Mouse (Mus musculus) c-Kit-positive CD71-positive TER-119-positive erythroid progenitor cells, embryonic 14.5 days (primary cell): ENCODE data around the gene Lamtor2.

Source experiments
- DNase-seq: peaks from one replicate; pipeline ENCODE4 v3.0.0-alpha.2; 2013; ENCODE audit warnings: low spot score

Gene Lamtor2

GRCm38 (mm10) chr3:88568615-88569014 is 15.7 kb upstream of the Lamtor2 start:
- DNase-seq: no peak

GRCm38 (mm10) chr3:88567892-88568291 is 15.0 kb upstream of the Lamtor2 start:
- DNase-seq: no peak

- no peak for DNase-seq
Measured at GRCm38 (mm10) chr3:88566536-88567061, 13.7 kb upstream of the Lamtor2 start.

- DNase-seq: no peak
Measured at GRCm38 (mm10) chr3:88566116-88566515, 13.2 kb upstream of the Lamtor2 start.

- DNase-seq: no peak
Measured at GRCm38 (mm10) chr3:88563966-88564365, 11.1 kb upstream of the Lamtor2 start.

GRCm38 (mm10) chr3:88563442-88563841 is 10.6 kb upstream of the Lamtor2 start:
- DNase-seq: no peak

- DNase-seq: no peak
Measured at GRCm38 (mm10) chr3:88561989-88562388, 9.1 kb upstream of the Lamtor2 start.

GRCm38 (mm10) chr3:88559596-88559995 is 6.7 kb upstream of the Lamtor2 start:
- no peak for DNase-seq

GRCm38 (mm10) chr3:88556616-88557015 is 3.7 kb upstream of the Lamtor2 start:
- DNase-seq: no peak

GRCm38 (mm10) chr3:88555731-88556130 is 2.9 kb upstream of the Lamtor2 start:
- no peak for DNase-seq

GRCm38 (mm10) chr3:88555069-88555605 is 2.3 kb upstream of the Lamtor2 start:
- DNase-seq: no peak

- DNase-seq: peak; percentile 63
Measured at GRCm38 (mm10) chr3:88553880-88554586, 1.2 kb upstream of the Lamtor2 start.

GRCm38 (mm10) chr3:88553525-88553879 is 628 bp upstream of the Lamtor2 start, which contains the start of gene Ubqln4:
Ubqln4 (plus strand) TSS chr3:88553758.
- DNase-seq: peak; percentile 83

GRCm38 (mm10) chr3:88552082-88552645 is 710 bp downstream of the Lamtor2 start:
- DNase-seq: no peak

GRCm38 (mm10) chr3:88551586-88551985 is 1.3 kb downstream of the Lamtor2 start:
- DNase-seq: no peak

- no peak for DNase-seq
Measured at GRCm38 (mm10) chr3:88548180-88548917, 4.5 kb downstream of the Lamtor2 start, which contains the start of gene Rab25. Rab25 (minus strand) TSS chr3:88548300.

- DNase-seq: no peak
Measured at GRCm38 (mm10) chr3:88546674-88547418, 6.0 kb downstream of the Lamtor2 start.

GRCm38 (mm10) chr3:88544955-88545591 is 7.8 kb downstream of the Lamtor2 start:
- DNase-seq: no peak

- DNase-seq: no peak
Measured at GRCm38 (mm10) chr3:88544514-88544913, 8.4 kb downstream of the Lamtor2 start.

- DNase-seq: no peak
Measured at GRCm38 (mm10) chr3:88543651-88544410, 9.0 kb downstream of the Lamtor2 start.

- DNase-seq: no peak
Measured at GRCm38 (mm10) chr3:88543174-88543573, 9.7 kb downstream of the Lamtor2 start.
